Mouse (Mus musculus) liver, embryonic 11.5 days (tissue): ENCODE results near the gene Colec11. TPM values are rescaled to one million over a fixed set of nuclear protein-coding genes. Genes with fewer than 3 reads are reported as not detected.

Experiments
- ATAC-seq: fragments of 200-750 bp; cut with Nextera tagmentation; replicated peaks from 2 replicates; pipeline ENCODE4 v1.8.0; 2017; ENCODE audit warnings: moderate number of reproducible peaks, mild to moderate bottlenecking, moderate TSS enrichment, moderate library complexity; ENCODE audit not compliant: low FRiP score
- DNase-seq: peaks from one replicate; pipeline ENCODE4 v3.0.0-alpha.2; 2017; ENCODE audit warnings: low spot score
- H3K27ac ChIP-seq: fragments of 300-500 bp; sonication (generic); 2 replicates; pipeline ENCODE4 v1.5.1; 2014; ENCODE audit warnings: mild to moderate bottlenecking, low read depth, low read length, control low read depth
- H3K27me3 ChIP-seq: fragments of 300-500 bp; sonication (generic); replicated peaks from 2 replicates; pipeline ENCODE4 v1.6.1; 2014; ENCODE audit warnings: low read length, mixed read lengths; ENCODE audit not compliant: control insufficient read depth, insufficient read depth
- H3K36me3 ChIP-seq: fragments of 300-500 bp; sonication (generic); 2 replicates; pipeline ENCODE4 v1.6.1; 2014; ENCODE audit warnings: mild to moderate bottlenecking, low read length, moderate library complexity, mixed read lengths; ENCODE audit not compliant: control insufficient read depth, insufficient read depth
- H3K4me1 ChIP-seq: fragments of 300-500 bp; sonication (generic); replicated peaks from 2 replicates; pipeline ENCODE4 v1.6.1; 2014; ENCODE audit warnings: low read length, mixed read lengths; ENCODE audit not compliant: control insufficient read depth, insufficient read depth
- H3K4me2 ChIP-seq: fragments of 300-500 bp; sonication (generic); 2 replicates; pipeline ENCODE4 v1.6.1; 2014; ENCODE audit warnings: mild to moderate bottlenecking, control low read depth, moderate library complexity
- H3K4me3 ChIP-seq: fragments of 300-500 bp; sonication (generic); 2 replicates; pipeline ENCODE4 v1.5.1; 2014; ENCODE audit warnings: low read depth, low read length, control low read depth
- H3K9ac ChIP-seq: fragments of 300-500 bp; sonication (generic); 2 replicates; pipeline ENCODE4 v1.6.1; 2014; ENCODE audit warnings: low read depth, low read length, control low read depth
- H3K9me3 ChIP-seq: fragments of 300-500 bp; sonication (generic); 2 replicates; pipeline ENCODE4 v1.6.1; 2016; ENCODE audit warnings: low read length, inconsistent platforms, mixed read lengths; ENCODE audit not compliant: control insufficient read depth
- WGBS: fragments of 180-500 bp; shearing (Covaris S2); extraction: QIAGEN DNeasy Blood & Tissue Kit; methylation state at CpG from one replicate; pipeline ENCODE4 v1.1.7; 2014; 5-methylcytosine and 5-hydroxymethylcytosine counted together
- polyA plus RNA-seq: library from polyadenylated mRNA; unstranded; fragments of >200 nt; fragmentation: Nextera tagmentation; extraction: Ambion mirVana; gene quantifications from 2 replicates; pipeline ENCODE4 v1.2.1, GENCODE M21; 2014

Colec11 gene
- polyA plus RNA-seq, 1 experiment from 2014 or later, result 24.2 TPM

GRCm38 (mm10) chr12:28572241-28572640 is 50.9 kb downstream of the Colec11 start:
- Histone ChIP-seq H3K9me3 (no peaks in the 10 kb centered on the region), H3K4me2 (no peak overlapping the region), H3K36me3 (no peaks in the 10 kb centered on the region), H3K9ac (no peak overlapping the region), H3K4me3 (no peak overlapping the region), H3K4me1 (no peaks in the 10 kb centered on the region), H3K27me3 (no peaks in the 10 kb centered on the region), H3K27ac (no peak overlapping the region)
- WGBS, result 84% methylated on average over 2 of the region's 2 CpGs
- DNase-seq, result no peak
- ATAC-seq, result no peak

GRCm38 (mm10) chr12:28552299-28552698 is 70.9 kb downstream of the Colec11 start, which contains the start of gene Dcdc2c:
Gene Dcdc2c (minus strand): TSS chr12:28552399.
- Histone ChIP-seq H3K27ac (no peak within 1 kb of the TSS), H3K9me3 (no peaks in the 10 kb centered on the region), H3K27me3 (no peaks in the 10 kb centered on the region), H3K4me1 (no peaks in the 10 kb centered on the region), H3K4me3 (no peak within 1 kb of the TSS), H3K4me2 (peak within 1 kb of the TSS; percentile 20), H3K36me3 (no peaks in the 10 kb centered on the region), H3K9ac (no peak within 1 kb of the TSS)
- ATAC-seq (no peak), DNase-seq (no peak)
- 57% methylated on average over 15 of the region's 15 CpGs for WGBS

GRCm38 (mm10) chr12:28551775-28552174 is 71.4 kb downstream of the Colec11 start:
- Histone ChIP-seq H3K36me3 (no peaks in the 10 kb centered on the region), H3K4me1 (no peaks in the 10 kb centered on the region), H3K4me2 (peak overlapping the region; percentile 20), H3K4me3 (no peak overlapping the region), H3K27me3 (no peaks in the 10 kb centered on the region), H3K27ac (no peak overlapping the region), H3K9me3 (no peaks in the 10 kb centered on the region), H3K9ac (no peak overlapping the region)
- 54% methylated on average over 18 of the region's 18 CpGs for WGBS
- DNase-seq, result no peak
- ATAC-seq, result no peak

DNA sequence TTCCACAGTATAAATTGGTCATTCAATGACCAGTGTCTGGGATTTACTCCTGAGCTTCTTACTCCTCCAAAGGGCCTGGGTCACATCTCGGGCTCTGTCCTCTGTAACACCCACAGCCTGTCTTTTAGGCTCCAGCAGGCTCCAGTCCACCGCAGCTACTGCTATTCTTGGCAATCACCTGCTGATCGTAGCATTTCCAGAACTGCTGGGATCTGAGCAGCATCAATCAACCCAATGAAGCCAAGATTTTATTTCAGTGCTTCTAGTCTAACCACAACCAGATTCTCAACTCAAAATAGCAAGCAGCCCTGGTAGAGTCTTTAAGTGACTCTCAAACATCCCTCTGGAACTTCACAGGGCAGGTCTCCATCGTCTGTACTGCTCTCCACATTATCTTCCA is 74.3 kb downstream of the Colec11 start:
- Histone ChIP-seq H3K9ac (no peak overlapping the region), H3K27ac (no peak overlapping the region), H3K4me3 (no peak overlapping the region), H3K27me3 (no peaks in the 10 kb centered on the region), H3K9me3 (no peaks in the 10 kb centered on the region), H3K4me2 (no peak overlapping the region), H3K36me3 (no peaks in the 10 kb centered on the region), H3K4me1 (no peaks in the 10 kb centered on the region)
- DNase-seq (no peak), ATAC-seq (no peak)
- 59% methylated on average over 4 of the region's 4 CpGs for WGBS

Other genes starting within 250 kb of the Colec11 start
- gene Dcdc2c, start 71.0 kb downstream of the Colec11 start, polyA plus RNA-seq, result not detected in 2 replicates
- 0.13 TPM in 1 of 2 replicates, not detected in the other for gene Allc, start 40.9 kb downstream of the Colec11 start, polyA plus RNA-seq
- 1,023 and 1,028 TPM in 2 replicates for gene Rps7, start 12.6 kb upstream of the Colec11 start, polyA plus RNA-seq
- 28.7 and 30.8 TPM in 2 replicates for gene Rnaseh1, start 26.2 kb upstream of the Colec11 start, polyA plus RNA-seq
- gene Adi1, start 51.9 kb upstream of the Colec11 start, polyA plus RNA-seq, result 80.0 and 91.4 TPM in 2 replicates
- gene Trappc12, start 127.1 kb upstream of the Colec11 start, polyA plus RNA-seq, result 43.2 and 44.2 TPM in 2 replicates
- 39.8 and 40.0 TPM in 2 replicates for gene Eipr1, start 128.4 kb upstream of the Colec11 start, polyA plus RNA-seq